Mouse (Mus musculus) layer of hippocampus, adult 18-20 months (tissue): ENCODE data around the gene Gjb5. TPM values are rescaled to one million over a fixed set of nuclear protein-coding genes. Genes with fewer than 3 reads are reported as not detected.

Experiments
- DNase-seq, 2 experiments: peaks; one replicate each; pipeline ENCODE4 v3.0.0; 2022; ENCODE audit warnings: low spot score in 2 of 2
- long read RNA-seq: library from polyadenylated mRNA; stranded (forward); transcript quantifications from one replicate; pipeline ENCODE4 v2.0.0, GENCODE M21; 2021
- total RNA-seq, 2 experiments: library from RNA; stranded (reverse); gene quantifications; 2 replicates each; pipeline ENCODE4 v1.2.3; 2021

The Gjb5 gene
- not detected for total RNA-seq
- long read RNA-seq, result 0 reads

- DNase-seq, result no peak
Measured at GRCm38 (mm10) chr4:127358018-127358417, at the start of gene Gjb5. TSS of gene Gjb5 (minus strand) at chr4:127358181.

GRCm38 (mm10) chr4:127402614-127403013 is 44.6 kb upstream of the Gjb5 start:
- DNase-seq, result no peak

GRCm38 (mm10) chr4:127402166-127402565 is 44.2 kb upstream of the Gjb5 start:
- no peak for DNase-seq

- DNase-seq, result no peak
Measured at GRCm38 (mm10) chr4:127400165-127401145, 42.5 kb upstream of the Gjb5 start.

- no peak for DNase-seq
Measured at GRCm38 (mm10) chr4:127395591-127395990, 37.6 kb upstream of the Gjb5 start.

GRCm38 (mm10) chr4:127389645-127390044 is 31.7 kb upstream of the Gjb5 start:
- peak; percentile 19 to 43 for DNase-seq

GRCm38 (mm10) chr4:127377344-127377743 is 19.4 kb upstream of the Gjb5 start:
- no peak for DNase-seq

- DNase-seq, result no peak
Measured at GRCm38 (mm10) chr4:127375541-127376177, 17.7 kb upstream of the Gjb5 start.

GRCm38 (mm10) chr4:127374645-127375044 is 16.7 kb upstream of the Gjb5 start:
- DNase-seq, result no peak

GRCm38 (mm10) chr4:127373491-127373890 is 15.5 kb upstream of the Gjb5 start:
- no peak for DNase-seq

GRCm38 (mm10) chr4:127371546-127371945 is 13.6 kb upstream of the Gjb5 start:
- DNase-seq, result no peak

- no peak for DNase-seq
Measured at GRCm38 (mm10) chr4:127370447-127370846, 12.5 kb upstream of the Gjb5 start.

- DNase-seq, result peak; percentile 38 to 77
Measured at GRCm38 (mm10) chr4:127368379-127368973, 10.5 kb upstream of the Gjb5 start.

- no peak for DNase-seq
Measured at GRCm38 (mm10) chr4:127365834-127366233, 7.9 kb upstream of the Gjb5 start.

- DNase-seq, result no peak
Measured at GRCm38 (mm10) chr4:127365433-127365832, 7.5 kb upstream of the Gjb5 start.

GRCm38 (mm10) chr4:127364431-127364830 is 6.5 kb upstream of the Gjb5 start:
- no peak for DNase-seq

- no peak for DNase-seq
Measured at GRCm38 (mm10) chr4:127363331-127363730, 5.3 kb upstream of the Gjb5 start.

- DNase-seq, result no peak
Measured at GRCm38 (mm10) chr4:127362520-127362919, 4.5 kb upstream of the Gjb5 start.

GRCm38 (mm10) chr4:127354506-127355485 is 3.2 kb downstream of the Gjb5 start:
- peak in 1 of 2 experiments; percentile 65 for DNase-seq

- peak in 1 of 2 experiments; percentile 12 for DNase-seq
Measured at GRCm38 (mm10) chr4:127353951-127354438, 4.0 kb downstream of the Gjb5 start, which contains the start of gene Gjb4. TSS of gene Gjb4 (minus strand) at chr4:127354081.
